13 mouse cellular contexts compared by ENCODE assay signal in genomic region chr1:137905566-137905965, GRCm38 (mm10).
DNase-seq lines count a peak whose midpoint lies in the region; ATAC-seq and TF ChIP-seq lines count a peak whose summit lies in the region.
"Had no signal": no experiment of that assay in that cellular context is flagged by ENCODE, and none has a peak within 500 bp of the region (broad histone marks: within the 10 kb centered on the region; RNA-seq: fewer than 3 reads in every experiment).

No protein-coding gene starts in this region.

- DNase-seq in kidney, postnatal 36 days = no peak
- peak; percentile 31 for DNase-seq in thymus, postnatal 4 days
- DNase-seq in thymus, postnatal 36 days = no peak
- no peak for DNase-seq in limb, embryonic 14.5 days (ENCODE audit: low spot score)
- no peak for DNase-seq in ovary, postnatal 36 days (ENCODE audit: low spot score)
- no peak for DNase-seq in cerebellum, postnatal 10 days
- DNase-seq: cerebellum, adult 2 months; gastrocnemius, postnatal 14 days; kidney, adult 9 months had no signal

- H3K4me1 ChIP-seq in kidney, embryonic 16.5 days (ENCODE audit: insufficient read depth, low read length) = peaks cover 15% of the 10 kb centered on the region
- peaks cover 27% of the 10 kb centered on the region for H3K4me1 ChIP-seq in limb, embryonic 14.5 days (ENCODE audit: control insufficient read depth, insufficient read depth, low read length)
- H3K4me1 ChIP-seq in olfactory bulb, adult 2 months (ENCODE audit: control insufficient read depth, insufficient read depth, low read length) = no peaks in the 10 kb centered on the region

- H3K27ac ChIP-seq in kidney, embryonic 16.5 days (ENCODE audit: low read length) = no peak overlapping the region
- H3K27ac ChIP-seq in limb, embryonic 14.5 days (replicated peaks; ENCODE audit: low read depth, low read length) = no peak overlapping the region
- H3K27ac ChIP-seq in olfactory bulb, adult 2 months (ENCODE audit: insufficient read depth, low read depth, low read length) = peak overlapping the region; percentile 88
- H3K27ac ChIP-seq: heart, embryonic 15.5 days; liver, embryonic 15.5 days had no signal

- TF ChIP-seq CTCF in olfactory bulb, adult 2 months (IDR thresholded peaks at IDR 0.05; ENCODE audit: insufficient read depth, low read depth, low read length) = no peak

- ATAC-seq in kidney, embryonic 16.5 days (ENCODE audit: low FRiP score, low TSS enrichment) = no peak
- no peak for ATAC-seq in limb, embryonic 14.5 days (ENCODE audit: low FRiP score, low read depth)

- no peak overlapping the region for H3K9ac ChIP-seq in kidney, embryonic 16.5 days (replicated peaks; ENCODE audit: low read length)
- no peak overlapping the region for H3K9ac ChIP-seq in limb, embryonic 14.5 days (ENCODE audit: low read depth, low read length, severe bottlenecking)
- H3K9ac ChIP-seq: heart, embryonic 15.5 days; liver, embryonic 15.5 days had no signal

- no peak overlapping the region for H3K4me3 ChIP-seq in kidney, embryonic 16.5 days (ENCODE audit: low read length)
- no peak overlapping the region for H3K4me3 ChIP-seq in limb, embryonic 14.5 days (replicated peaks; ENCODE audit: low read length)
- H3K4me3 ChIP-seq in olfactory bulb, adult 2 months (ENCODE audit: insufficient read depth, low read depth, low read length) = peak overlapping the region; percentile 17; the same call in 1 of the 2 replicates
- H3K4me3 ChIP-seq: heart, embryonic 15.5 days; liver, embryonic 15.5 days had no signal

- H3K27me3 ChIP-seq in kidney, embryonic 16.5 days (ENCODE audit: insufficient read depth, low read length) = no peaks in the 10 kb centered on the region
- no peaks in the 10 kb centered on the region for H3K27me3 ChIP-seq in limb, embryonic 14.5 days (ENCODE audit: control insufficient read depth, insufficient read depth, low read length)
- H3K27me3 ChIP-seq: heart, embryonic 15.5 days; liver, embryonic 15.5 days had no signal

- no peaks in the 10 kb centered on the region for H3K9me3 ChIP-seq in kidney, embryonic 16.5 days (ENCODE audit: low read length)
- H3K9me3 ChIP-seq in limb, embryonic 14.5 days (ENCODE audit: control insufficient read depth, low read length) = no peaks in the 10 kb centered on the region
- H3K9me3 ChIP-seq: heart, embryonic 15.5 days; liver, embryonic 15.5 days had no signal

- H3K36me3 ChIP-seq in kidney, embryonic 16.5 days (ENCODE audit: insufficient read depth, low read length) = no peaks in the 10 kb centered on the region
- peaks cover 3% of the 10 kb centered on the region; the same call in 1 of the 2 replicates for H3K36me3 ChIP-seq in limb, embryonic 14.5 days (ENCODE audit: control insufficient read depth, insufficient read depth, low read length)
- H3K36me3 ChIP-seq: heart, embryonic 15.5 days; liver, embryonic 15.5 days had no signal

- no peak for TF ChIP-seq POLR2A in limb, embryonic 14.5 days (IDR thresholded peaks at IDR 0.05; ENCODE audit: borderline replicate concordance, extremely low read depth, insufficient read depth, insufficient read length)
- TF ChIP-seq POLR2A in olfactory bulb, adult 2 months (IDR thresholded peaks at IDR 0.05; ENCODE audit: insufficient read depth, low read depth, low read length) = no peak

- 0 out of 2 replicates have a peak overlapping the region, but pooled peaks have one; percentile 3 for H3K4me2 ChIP-seq in kidney, embryonic 16.5 days (replicated peaks; ENCODE audit: low read depth, low read length)
- peak overlapping the region; percentile 23 for H3K4me2 ChIP-seq in limb, embryonic 14.5 days (replicated peaks; ENCODE audit: low read depth, low read length, severe bottlenecking)
- H3K4me2 ChIP-seq: heart, embryonic 15.5 days; liver, embryonic 15.5 days had no signal

- 51% methylated on average over 5 of the region's 5 CpGs for WGBS in kidney, embryonic 16.5 days
- WGBS in limb, embryonic 14.5 days = 41% methylated on average over 5 of the region's 5 CpGs
- WGBS in olfactory bulb, adult 2 months = 21% methylated on average over 5 of the region's 5 CpGs
